Mouse (Mus musculus): ENCODE data around the gene Tbc1d9b.

GRCm38 (mm10) chr11:50155785-50156184, 24.6 kb downstream of the Tbc1d9b start:
- no peak for TF ChIP-seq CTCF (IDR thresholded peaks at IDR 0.05; ENCODE audit: low read depth, low read length)
- no peak for TF ChIP-seq POLR2A (IDR thresholded peaks at IDR 0.05; ENCODE audit: extremely low read depth, insufficient read depth, low read length)

All from liver, adult 2 months (tissue).